Mouse (Mus musculus) heart, postnatal 14 days (tissue): ENCODE measurements around the gene Fam207a. TPM values are rescaled to one million over a fixed set of nuclear protein-coding genes. Genes with fewer than 3 reads are reported as not detected.
A peak's percentile ranks its signal among the peaks of the same experiment; 100 is the strongest.

ENCODE experiments used
- DNase-seq, 2 experiments: peaks; one replicate each; pipeline ENCODE4 v3.0.0; 2021 to 2022
- intact Hi-C: fragments of 180-260 bp; cut with DNase I; formaldehyde crosslinking; loops from one replicate; pipeline ENCODE4 v1.15.1; 2025
- long read RNA-seq, 2 experiments: library from polyadenylated mRNA; stranded (forward); transcript quantifications; one replicate each; pipeline ENCODE4 v2.0.0; 2021
- total RNA-seq, 2 experiments: library from RNA; stranded (reverse); gene quantifications; 2 replicates each; pipeline ENCODE4 v1.2.3; 2021

Fam207a gene
- total RNA-seq = 1 to 10 TPM; 9.6 TPM
- long read RNA-seq, experiment 1, transcript Fam207a-201 (6 exons, 2,394 nt) = major isoform, 20 of 30 reads
- long read RNA-seq, experiment 1, partial matches to known transcripts = 0 of 30 reads
- long read RNA-seq, experiment 1, other reads (novel, unspliced or antisense) = 10 of 30 reads
- long read RNA-seq, experiment 2, transcript Fam207a-201 (6 exons, 2,394 nt) = major isoform, 11 of 16 reads
- long read RNA-seq, experiment 2, partial matches to known transcripts = 1 of 16 reads
- long read RNA-seq, experiment 2, other reads (novel, unspliced or antisense) = 4 of 16 reads

- DNase-seq = peak; percentile 95 to 96
- intact Hi-C loops = loop anchor here (2.0 to 10.0 kb wide), 2 partner anchors 107 to 369 kb away; partner anchors contain the start of gene Ube2g2
These were observed at the start of gene Fam207a for GRCm38 (mm10) chr10:77515385-77516348. Gene Fam207a, minus strand, starts transcription at chr10:77515785.

GRCm38 (mm10) chr10:77565005-77565404, 49.4 kb upstream of the Fam207a start:
- intact Hi-C loops = loop anchor here (5.0 kb wide), 1 partner anchor 283 kb away; no protein-coding TSS in a partner anchor
- DNase-seq = no peak

- DNase-seq = no peak
- intact Hi-C loops = no loop called here
These were observed 45.9 kb upstream of the Fam207a start for GRCm38 (mm10) chr10:77561508-77561907.

GRCm38 (mm10) chr10:77560830-77561229, 45.2 kb upstream of the Fam207a start:
- DNase-seq = no peak
- intact Hi-C loops = no loop called here

GRCm38 (mm10) chr10:77560090-77560489, 44.5 kb upstream of the Fam207a start:
- DNase-seq = no peak
- intact Hi-C loops = no loop called here

- intact Hi-C loops = no loop called here
- no peak for DNase-seq
These were observed 42.1 kb upstream of the Fam207a start for GRCm38 (mm10) chr10:77557641-77558040.

GRCm38 (mm10) chr10:77556631-77557030, 41.0 kb upstream of the Fam207a start:
- intact Hi-C loops = no loop called here
- DNase-seq = no peak

GRCm38 (mm10) chr10:77554918-77555317, 39.3 kb upstream of the Fam207a start:
- intact Hi-C loops = no loop called here
- DNase-seq = no peak

- intact Hi-C loops = no loop called here
- no peak for DNase-seq
These were observed 37.7 kb upstream of the Fam207a start for GRCm38 (mm10) chr10:77553285-77553684.

GRCm38 (mm10) chr10:77552162-77552561, 36.6 kb upstream of the Fam207a start:
- no peak for DNase-seq
- intact Hi-C loops = no loop called here

GRCm38 (mm10) chr10:77550874-77551273, 35.3 kb upstream of the Fam207a start:
- peak; percentile 17 to 26 for DNase-seq
- intact Hi-C loops = no loop called here

GRCm38 (mm10) chr10:77548576-77548975, 33.0 kb upstream of the Fam207a start:
- no peak for DNase-seq
- intact Hi-C loops = no loop called here

- intact Hi-C loops = no loop called here
- peak; percentile 76 to 79 for DNase-seq
These were observed 29.3 kb upstream of the Fam207a start for GRCm38 (mm10) chr10:77544916-77545315.

GRCm38 (mm10) chr10:77543226-77543625, 27.6 kb upstream of the Fam207a start:
- DNase-seq = no peak
- intact Hi-C loops = no loop called here

GRCm38 (mm10) chr10:77541864-77542666, 26.5 kb upstream of the Fam207a start:
- intact Hi-C loops = no loop called here
- no peak for DNase-seq

GRCm38 (mm10) chr10:77540576-77541102, 25.1 kb upstream of the Fam207a start:
- no peak for DNase-seq
- intact Hi-C loops = no loop called here

- intact Hi-C loops = no loop called here
- DNase-seq = no peak
These were observed 23.8 kb upstream of the Fam207a start for GRCm38 (mm10) chr10:77539320-77539945.

GRCm38 (mm10) chr10:77537215-77538209, 21.9 kb upstream of the Fam207a start:
- no peak for DNase-seq
- intact Hi-C loops = no loop called here

- intact Hi-C loops = no loop called here
- DNase-seq = no peak
These were observed 21.1 kb upstream of the Fam207a start for GRCm38 (mm10) chr10:77536727-77537126.
